Mouse (Mus musculus) heart, adult 8-10 months (tissue): Measurements from ENCODE around the gene Tns1. TPM values are rescaled to one million over a fixed set of nuclear protein-coding genes. Genes with fewer than 3 reads are reported as not detected.
"Not testable (repeated sequence)": the region's sequence is repeated elsewhere in the genome, so short reads cannot be mapped to it uniquely, and the experiment has no call there.

Experiments
- DNase-seq: peaks from one replicate; pipeline ENCODE4 v3.0.0; 2022; ENCODE audit warnings: low spot score
- total RNA-seq, 4 experiments: library from RNA; stranded (reverse); gene quantifications; 2 replicates each; pipeline ENCODE4 v1.2.4; 2022

The Tns1 gene
- total RNA-seq = 100 to 1,000 TPM; 733 to 828 (median 798) TPM

DNA sequence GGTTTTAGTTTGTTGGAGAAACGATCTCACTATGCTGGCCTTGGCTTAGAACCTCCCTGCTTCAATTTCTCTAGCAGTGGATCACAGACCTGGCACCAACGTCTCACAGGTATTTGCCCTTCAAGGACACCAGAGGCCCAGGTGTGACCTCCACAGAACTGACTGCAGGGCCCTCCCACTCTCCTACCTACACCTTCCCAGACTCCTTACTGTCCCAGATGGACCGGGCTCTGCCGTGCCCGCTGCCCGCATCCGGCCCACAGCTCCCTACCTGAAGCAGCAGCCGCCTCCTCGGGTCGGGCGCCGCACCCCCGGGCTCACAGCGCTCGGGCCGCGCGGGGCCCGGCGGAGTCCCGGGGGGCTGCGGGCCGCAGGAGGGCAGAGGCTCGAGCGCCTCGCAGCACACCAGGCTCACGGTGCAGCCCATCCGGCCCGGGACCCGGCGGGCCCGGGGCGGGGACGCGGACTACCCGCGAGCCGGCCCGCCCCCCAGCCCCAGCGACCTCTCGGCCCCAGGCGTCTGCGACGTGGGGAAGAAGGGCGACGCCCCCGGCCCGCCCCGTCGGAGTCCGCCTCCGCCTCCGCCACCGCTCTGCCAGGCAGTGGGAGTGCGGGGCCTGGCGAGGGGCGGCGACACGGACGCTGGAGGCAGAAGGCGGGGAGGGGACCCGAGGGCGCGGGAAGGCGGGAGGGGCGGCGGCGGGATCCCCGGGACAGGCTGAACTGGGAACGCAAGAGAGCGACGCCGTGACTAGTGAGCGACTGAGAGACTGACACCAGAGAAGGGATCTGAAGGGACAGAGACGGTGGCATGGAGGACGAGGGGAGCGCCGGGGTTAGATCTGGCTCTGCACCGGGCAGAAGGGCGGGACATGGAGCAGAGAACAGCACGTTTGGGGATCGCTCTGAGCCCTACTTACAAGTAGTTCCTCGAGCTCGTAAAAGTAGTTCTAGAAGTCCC lies at the start of gene Tns1:
Gene Tns1 (minus strand): TSS at position 429 of the 961 bp plus-strand sequence.
- no peak for DNase-seq

DNA sequence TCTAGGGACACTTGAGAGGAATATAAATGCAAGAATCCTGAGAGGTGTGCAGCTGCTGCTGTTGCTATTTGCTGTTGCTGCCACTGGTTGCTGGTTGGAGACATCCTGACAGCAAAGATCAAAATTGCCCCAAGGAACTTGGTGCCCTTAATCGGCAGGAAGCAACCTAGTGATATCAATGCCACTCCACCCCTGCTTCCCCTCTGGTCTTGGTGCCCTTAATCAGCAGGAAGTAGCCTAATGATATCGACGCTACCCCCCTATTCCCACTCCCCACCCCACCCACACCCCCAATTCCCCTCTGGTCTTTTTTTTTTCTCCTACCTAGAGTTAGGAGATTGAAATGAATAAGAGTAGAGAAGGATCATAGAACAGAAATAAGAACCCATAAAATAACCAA lies 48.5 kb upstream of the Tns1 start:
- DNase-seq = no peak

- DNase-seq = no peak
Observed at GRCm38 (mm10) chr1:74169721-74170120, 45.5 kb upstream of the Tns1 start.

GRCm38 (mm10) chr1:74167136-74167535 lies 42.9 kb upstream of the Tns1 start:
- DNase-seq = no peak

GRCm38 (mm10) chr1:74160036-74160435 lies 35.8 kb upstream of the Tns1 start:
- no peak for DNase-seq

GRCm38 (mm10) chr1:74159613-74160012 lies 35.4 kb upstream of the Tns1 start:
- DNase-seq = not testable (repeated sequence)

- DNase-seq = no peak
Observed at GRCm38 (mm10) chr1:74156381-74156910, 32.2 kb upstream of the Tns1 start.

DNA sequence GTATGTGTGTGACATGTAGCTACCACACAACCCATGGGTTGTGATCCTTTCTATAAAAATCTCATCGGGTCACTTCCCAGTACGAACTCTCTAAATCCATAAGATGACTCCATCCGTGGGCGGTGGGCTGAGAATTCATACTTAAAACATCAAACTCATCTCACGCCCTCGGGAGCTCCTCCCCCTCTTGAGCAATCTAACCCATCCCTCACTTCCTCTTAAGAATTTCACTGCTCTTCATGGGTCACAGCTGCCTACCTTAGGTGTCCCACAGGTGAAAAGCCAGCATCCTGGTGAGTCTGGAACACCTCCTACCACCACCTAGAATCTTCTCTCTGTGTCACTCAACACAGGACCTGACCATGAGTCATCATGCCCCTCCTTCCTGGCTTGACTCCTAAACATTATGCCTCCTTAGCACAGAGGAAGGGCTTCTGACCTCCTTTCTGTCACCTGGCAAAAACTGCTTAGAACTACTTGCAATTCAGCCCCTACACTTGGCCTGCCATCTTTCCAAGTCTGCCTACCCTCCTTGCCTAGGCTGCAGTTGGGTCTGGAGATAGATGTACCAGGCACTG lies 31.3 kb upstream of the Tns1 start:
- no peak for DNase-seq

DNA sequence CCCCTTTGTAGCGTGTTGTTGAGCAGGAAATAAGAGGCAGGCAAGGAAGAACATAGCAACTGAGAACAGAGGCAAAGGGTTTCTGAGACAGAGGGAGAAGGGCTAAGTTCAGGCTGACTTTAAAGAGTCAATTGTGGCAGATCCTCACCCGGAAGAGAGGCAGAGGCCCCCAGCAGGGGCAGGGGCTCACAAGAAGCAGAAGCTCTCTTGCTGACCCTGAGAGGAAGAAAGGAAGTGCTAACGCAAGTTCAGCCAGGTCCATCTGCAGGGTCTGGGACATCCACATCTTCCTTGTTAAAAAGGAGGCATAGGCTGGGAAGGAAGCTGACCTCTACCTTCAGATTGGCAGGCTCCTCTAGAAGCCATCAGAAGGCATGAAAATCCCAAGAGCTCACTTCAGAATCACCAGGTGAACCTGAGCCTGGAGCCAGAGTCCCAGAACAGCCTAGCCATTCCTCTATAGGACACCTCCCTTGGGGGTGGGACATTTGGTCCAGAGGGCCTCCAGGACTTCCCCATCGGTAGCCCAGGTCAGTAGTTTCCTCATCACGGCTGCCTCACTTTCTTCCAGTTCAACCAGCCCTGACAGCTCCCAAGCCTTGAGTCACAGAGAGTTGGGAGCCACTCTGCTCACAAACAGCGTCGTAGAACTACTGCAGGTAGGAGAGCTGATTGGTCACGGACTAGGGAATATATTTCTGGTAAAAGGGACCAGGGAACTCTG lies 29.4 kb upstream of the Tns1 start, which contains the start of gene Cxcr2:
Gene Cxcr2 (plus strand): TSS at position 529 of the 724 bp plus-strand sequence.
- no peak for DNase-seq

DNA sequence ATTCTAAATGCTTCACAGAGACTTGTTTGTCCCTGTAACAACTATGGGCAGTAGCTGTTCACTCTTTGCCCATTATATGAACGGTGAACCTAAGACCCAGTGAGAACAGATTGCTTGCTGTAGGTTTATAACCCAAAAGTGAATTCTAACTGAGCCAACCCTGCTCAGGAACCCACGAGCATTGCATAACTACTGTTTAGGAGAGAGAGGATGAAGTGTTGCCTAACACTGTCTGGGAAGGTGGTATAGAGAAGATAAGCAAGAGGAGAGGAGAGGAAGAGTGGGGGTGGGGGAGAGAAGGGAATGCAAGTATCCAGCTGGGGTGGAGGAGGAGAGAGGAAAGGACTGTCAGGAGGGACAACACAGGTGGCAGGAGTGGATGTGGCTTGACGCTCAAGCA lies 26.8 kb upstream of the Tns1 start:
- no peak for DNase-seq

DNA sequence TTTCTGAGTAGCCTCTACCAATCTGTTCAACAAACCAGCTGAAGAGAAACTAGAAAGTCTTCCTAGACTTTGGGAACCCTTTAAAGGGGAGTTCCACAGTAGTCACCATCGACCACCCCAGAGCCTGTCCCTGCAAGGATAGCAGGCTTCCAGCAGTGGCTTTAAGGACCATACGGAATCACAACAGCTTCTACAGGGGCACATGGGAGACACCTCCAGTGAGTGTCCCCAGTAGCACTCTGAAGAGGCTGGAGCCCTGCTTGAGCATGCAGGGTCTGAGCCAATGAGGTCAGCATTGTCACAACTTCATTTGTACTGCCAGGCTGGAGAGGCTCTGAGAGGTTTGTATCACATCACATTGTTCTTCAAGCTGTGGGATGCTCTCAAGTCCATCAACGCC lies 25.9 kb upstream of the Tns1 start:
- no peak for DNase-seq

DNA sequence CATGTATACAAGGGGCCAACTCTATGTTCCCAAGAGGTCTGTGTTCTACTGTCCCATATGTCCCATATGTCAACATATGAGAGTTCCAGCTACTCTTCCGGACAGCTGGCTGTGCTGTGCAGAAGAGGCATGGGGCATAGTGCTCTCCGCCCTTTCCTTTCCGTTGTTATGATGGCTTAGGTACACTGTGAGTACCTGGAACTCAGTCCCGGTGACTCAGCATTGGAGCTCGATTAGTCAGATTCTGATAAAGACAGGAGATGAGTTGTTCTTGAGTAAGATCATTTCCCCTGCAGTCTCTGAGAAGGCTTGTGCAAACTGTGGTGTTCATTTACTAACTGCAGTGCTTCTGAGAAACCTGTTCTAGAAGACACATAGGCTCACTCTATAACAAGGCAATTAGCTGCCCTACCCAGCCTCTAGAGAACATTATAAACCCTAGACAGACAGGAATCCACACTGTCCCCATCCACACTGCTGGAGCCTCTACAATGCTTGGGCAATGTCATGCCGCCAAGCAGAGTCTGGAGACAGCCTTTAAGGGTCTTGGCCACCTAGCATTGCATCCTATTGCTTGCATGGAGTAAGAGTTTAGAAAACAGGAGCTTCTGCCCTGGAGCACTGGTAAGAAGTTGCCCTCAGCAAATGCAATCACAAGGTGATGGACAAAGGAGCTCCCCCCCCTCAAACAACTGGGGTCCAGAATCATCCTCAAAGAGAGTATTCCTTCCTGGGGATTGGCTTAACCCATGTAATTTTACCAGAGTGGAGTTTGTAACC lies 25.0 kb upstream of the Tns1 start:
- DNase-seq = no peak

GRCm38 (mm10) chr1:74141781-74142180 lies 17.5 kb upstream of the Tns1 start:
- DNase-seq = no peak

- no peak for DNase-seq
Observed at GRCm38 (mm10) chr1:74139415-74139814, 15.2 kb upstream of the Tns1 start.

DNA sequence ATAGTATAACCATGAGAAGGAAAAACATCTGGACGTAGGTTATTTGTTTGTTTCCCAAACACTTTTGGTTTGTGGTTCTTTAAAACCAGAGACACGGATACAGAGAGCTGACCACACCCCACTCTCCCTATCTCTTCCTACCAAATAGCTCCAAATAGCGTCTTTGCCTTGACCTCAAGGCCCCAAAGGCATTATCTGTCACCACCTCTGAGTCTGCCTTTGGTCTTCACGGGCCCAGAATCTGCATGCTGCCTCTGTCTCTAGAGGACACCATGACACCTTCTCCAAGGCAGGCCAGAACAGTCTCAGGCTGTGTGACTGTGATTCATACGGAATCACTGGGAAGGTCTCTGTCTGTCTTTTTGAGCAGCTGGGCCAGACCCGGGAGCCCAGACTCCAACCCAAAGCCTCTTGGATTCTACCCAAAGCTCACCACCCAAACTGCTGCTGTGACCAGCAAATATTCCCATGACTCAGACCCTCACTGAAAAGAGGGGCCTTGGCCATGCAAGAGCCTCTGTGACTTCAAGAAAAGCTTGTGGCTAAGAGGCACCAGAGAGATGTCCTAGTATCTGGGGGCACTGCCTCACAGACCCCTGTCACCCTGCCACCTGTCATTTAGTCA lies 11.2 kb upstream of the Tns1 start:
- DNase-seq = no peak

- peak; percentile 36 for DNase-seq
Observed at GRCm38 (mm10) chr1:74133954-74134353, 9.7 kb upstream of the Tns1 start.

DNA sequence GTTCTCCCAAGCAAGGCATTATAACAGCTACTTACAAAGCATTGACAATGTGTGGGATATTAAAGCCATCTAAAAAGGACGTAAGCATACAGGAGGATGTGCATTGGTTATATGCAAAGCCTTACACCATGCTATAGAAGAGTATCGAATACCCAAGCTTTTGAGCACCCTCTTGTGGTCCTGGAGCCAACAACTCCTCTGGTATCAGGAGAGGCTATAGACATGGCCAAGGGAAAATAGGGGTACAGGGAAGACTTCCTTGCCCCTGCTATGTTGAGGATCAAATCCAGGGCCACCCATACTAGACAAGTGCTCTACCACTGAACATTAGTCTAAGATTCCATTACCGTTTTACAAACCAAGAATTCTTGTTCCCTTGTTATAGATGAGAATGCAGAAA lies 7.8 kb upstream of the Tns1 start:
- DNase-seq = no peak

DNA sequence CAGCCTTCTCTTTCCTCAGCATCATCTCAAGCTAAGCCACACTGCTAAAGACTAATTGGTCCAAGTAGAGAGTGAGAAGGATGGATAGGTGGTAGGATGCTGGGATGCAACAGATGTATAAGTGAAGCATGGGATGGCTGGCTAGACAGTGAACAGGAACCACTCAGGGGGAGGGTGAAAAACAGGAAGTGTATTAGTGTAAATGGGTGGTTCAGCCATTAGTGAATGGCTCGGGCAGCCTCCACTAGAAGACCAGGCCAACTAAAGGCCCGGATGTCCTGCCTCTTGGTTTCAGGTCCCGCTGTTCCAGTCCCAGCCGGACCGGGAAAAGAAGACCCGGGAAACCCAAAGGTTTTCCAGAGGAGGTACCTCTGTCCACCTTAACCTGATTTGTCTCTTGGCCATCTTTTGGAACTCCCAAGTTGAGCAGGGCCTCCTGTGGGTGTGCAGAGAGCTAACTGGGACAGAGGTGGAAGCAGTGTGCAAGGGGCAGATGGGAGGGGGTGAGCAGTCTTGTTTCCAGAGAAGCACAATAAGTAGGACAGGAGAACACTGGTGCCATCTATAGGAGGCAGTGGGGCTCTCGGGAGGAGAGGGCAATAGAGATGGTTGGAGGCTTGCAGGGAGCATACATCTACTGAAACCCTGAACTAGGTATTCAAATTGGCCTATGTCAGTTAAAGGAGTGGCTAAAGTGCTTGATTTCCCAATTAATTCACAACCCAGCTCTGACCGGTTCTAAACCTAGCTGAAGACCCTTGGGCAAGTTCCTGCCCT lies 6.8 kb upstream of the Tns1 start:
- DNase-seq = no peak

DNA sequence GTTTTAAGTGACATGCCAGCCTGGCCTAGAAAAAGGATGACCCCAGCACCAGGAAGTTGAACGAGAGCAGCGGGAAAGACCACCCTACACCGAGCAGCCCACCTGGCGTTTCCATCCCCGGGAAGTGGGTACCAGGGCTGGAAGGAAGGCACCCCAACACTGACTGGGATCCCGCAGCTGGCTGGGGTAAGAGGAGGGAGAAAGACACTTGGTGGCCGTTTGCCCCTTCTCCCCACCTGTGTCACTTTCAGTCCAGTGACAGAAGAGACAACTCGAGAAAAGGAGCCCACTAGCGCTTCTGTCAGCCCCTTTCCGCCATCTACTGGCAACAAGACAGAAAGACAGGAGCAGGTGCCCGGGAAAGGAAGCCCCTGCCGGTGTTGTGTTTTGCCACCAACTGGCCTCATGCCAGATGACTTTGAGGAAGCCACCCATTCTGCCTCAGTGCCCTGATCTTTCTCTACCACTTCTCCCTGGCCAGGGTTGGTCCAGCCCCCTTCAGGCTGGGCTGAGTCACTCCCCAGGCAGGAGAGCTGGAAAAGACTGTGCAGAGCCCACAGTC lies 823 bp upstream of the Tns1 start, which contains the start of gene Rufy4:
Gene Rufy4 (plus strand): TSS at position 551 of the 562 bp plus-strand sequence.
- DNase-seq = peak; percentile 63

DNA sequence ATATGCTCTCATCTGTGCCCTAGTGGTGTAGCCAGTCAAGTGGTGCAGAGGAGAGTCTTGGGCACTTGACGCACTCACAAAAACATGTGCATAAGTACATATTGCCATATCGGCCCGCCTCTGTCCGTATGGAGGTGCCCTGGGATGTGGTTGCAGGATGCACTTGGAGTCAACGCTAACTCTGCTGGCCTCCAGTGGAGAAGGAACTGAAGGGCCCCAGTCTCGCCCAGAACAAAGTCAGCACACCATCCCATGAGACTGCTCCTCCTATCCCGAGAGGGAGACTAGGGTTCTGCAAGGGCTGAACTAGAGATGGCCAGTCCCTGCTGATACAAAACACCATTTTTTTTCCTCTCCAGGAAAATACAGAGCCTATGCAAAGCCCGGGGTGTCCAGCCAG lies 1.0 kb downstream of the Tns1 start:
- no peak for DNase-seq
